Mouse (Mus musculus) heart, adult 2 months (tissue): Measurements from ENCODE around the gene Itga7. TPM values are rescaled to one million over a fixed set of nuclear protein-coding genes. Genes with fewer than 3 reads are reported as not detected.
A peak's percentile ranks its signal among the peaks of the same experiment; 100 is the strongest.

Source experiments
- DNase-seq, 2 experiments: peaks; one replicate each; pipeline ENCODE4 v3.0.0; 2021
- H3K27ac ChIP-seq: fragments of 200-600 bp; 2 replicates; pipeline ENCODE4 v1.8.1; 2022
- H3K27me3 ChIP-seq: fragments of 200-500 bp; 2 replicates; pipeline ENCODE4 v1.6.1; 2012; ENCODE audit warnings: mild to moderate bottlenecking, low read length, inconsistent platforms, mixed read lengths; ENCODE audit not compliant: control insufficient read depth, insufficient read depth
- H3K36me3 ChIP-seq: fragments of 200-500 bp; 2 replicates; pipeline ENCODE4 v1.6.1; 2012; ENCODE audit warnings: low read length, inconsistent platforms; ENCODE audit not compliant: control insufficient read depth, insufficient read depth
- H3K4me1 ChIP-seq: fragments of 200-500 bp; 2 replicates; pipeline ENCODE4 v1.6.1; 2011; ENCODE audit warnings: low read length; ENCODE audit not compliant: control insufficient read depth, insufficient read depth
- H3K4me3 ChIP-seq: fragments of 200-600 bp; 2 replicates; pipeline ENCODE4 v1.8.1; 2022
- H3K79me2 ChIP-seq: fragments of 200-500 bp; replicated peaks from 2 replicates; pipeline ENCODE4 v1.6.1; 2012; ENCODE audit warnings: mild to moderate bottlenecking, inconsistent platforms, low read length, moderate library complexity, mixed read lengths; ENCODE audit not compliant: control insufficient read depth, insufficient read depth
- H3K9ac ChIP-seq: fragments of 200-500 bp; 2 replicates; pipeline ENCODE4 v1.6.1; 2012; ENCODE audit warnings: low read depth, mild to moderate bottlenecking, control low read depth, inconsistent platforms, low read length, mixed read lengths
- CTCF ChIP-seq: fragments of 200-600 bp; IDR thresholded peaks from 2 replicates; pipeline ENCODE4 v1.8.1; 2022; ENCODE audit warnings: antibody characterized with exemption, mild to moderate bottlenecking, moderate library complexity
- EP300 ChIP-seq: fragments of 200-500 bp; IDR thresholded peaks from 2 replicates; pipeline ENCODE4 v1.6.1; 2011; ENCODE audit warnings: low read depth, low read length, control low read depth; ENCODE audit not compliant: insufficient read depth
- POLR2A ChIP-seq: fragments of 200-500 bp; IDR thresholded peaks from 2 replicates; pipeline ENCODE4 v1.6.1; 2011; ENCODE audit warnings: mild to moderate bottlenecking, low read depth, low read length, control low read depth; ENCODE audit not compliant: insufficient read depth
- WGBS: fragments of 180-500 bp; shearing (Covaris S2); methylation state at CpG from one replicate; pipeline ENCODE4 v1.1.7; 2018; 5-methylcytosine and 5-hydroxymethylcytosine counted together
- intact Hi-C: fragments of 180-260 bp; cut with DNase I; formaldehyde crosslinking; loops from one replicate; pipeline ENCODE4 v1.15.1; 2025
- polyA plus RNA-seq: library from polyadenylated mRNA; depleted of rRNA; stranded (reverse); fragments of >200 nt; gene quantifications from 2 replicates; pipeline ENCODE4 v1.2.3, GENCODE M21; 2012
- total RNA-seq, 2 experiments: library from RNA; stranded (reverse); gene quantifications; 2 replicates each; pipeline ENCODE4 v1.2.3; 2021

Itga7 gene
- total and polyA plus RNA-seq, 3 experiments = 140 to 155 (median 151) TPM

- Histone ChIP-seq H3K79me2 (no peaks in the 10 kb centered on the region), H3K36me3 (no peaks in the 10 kb centered on the region), H3K4me3 (peak overlapping the region; percentile 20; the same call in 1 of the 2 replicates), H3K27ac (no peak overlapping the region), H3K27me3 (no peaks in the 10 kb centered on the region), H3K4me1 (peaks cover 4% of the 10 kb centered on the region), H3K9ac (no peak overlapping the region)
- no peak for DNase-seq
- intact Hi-C loops = loop anchor here (10.0 kb wide), 1 partner anchor 267 kb away; the partner anchor contains the start of gene Rps26
- 7% methylated on average over 9 of the region's 9 CpGs for WGBS
- TF ChIP-seq EP300 (no peak), CTCF (no peak), POLR2A (no peak)
Measured at GRCm38 (mm10) chr10:128892246-128892645, 41.4 kb upstream of the Itga7 start.

GRCm38 (mm10) chr10:128895437-128895836 is 38.2 kb upstream of the Itga7 start:
- Histone ChIP-seq H3K4me3 (no peak overlapping the region), H3K4me1 (peaks cover 3% of the 10 kb centered on the region), H3K27me3 (no peaks in the 10 kb centered on the region), H3K27ac (no peak overlapping the region), H3K79me2 (no peaks in the 10 kb centered on the region), H3K36me3 (no peaks in the 10 kb centered on the region), H3K9ac (no peak overlapping the region)
- TF ChIP-seq POLR2A (no peak), EP300 (no peak), CTCF (peak; percentile 92)
- under 1% methylated on average over 9 of the region's 9 CpGs for WGBS
- DNase-seq = peak; percentile 53
- intact Hi-C loops = loop anchor here (1.0 to 10.0 kb wide), 3 partner anchors 50 to 271 kb away; partner anchors contain the start of gene Rps26

GRCm38 (mm10) chr10:128895952-128896693 is 37.5 kb upstream of the Itga7 start:
- intact Hi-C loops = loop anchor here (1.0 to 10.0 kb wide), 3 partner anchors 51 to 271 kb away; partner anchors contain the start of gene Rps26
- Histone ChIP-seq H3K36me3 (no peaks in the 10 kb centered on the region), H3K4me1 (no peaks in the 10 kb centered on the region; the same call in 1 of the 2 replicates), H3K4me3 (no peak overlapping the region), H3K9ac (no peak overlapping the region), H3K27me3 (no peaks in the 10 kb centered on the region), H3K79me2 (no peaks in the 10 kb centered on the region), H3K27ac (no peak overlapping the region)
- 16% methylated on average over 17 of the region's 17 CpGs for WGBS
- DNase-seq = no peak
- no peak for TF ChIP-seq CTCF
- TF ChIP-seq EP300 = no peak
- TF ChIP-seq POLR2A = no peak

- 50% methylated on average over 1 of the region's 1 CpGs for WGBS
- no peaks in the 10 kb centered on the region for H3K79me2 ChIP-seq
- no peak for TF ChIP-seq CTCF
- TF ChIP-seq POLR2A = no peak
- no peak for TF ChIP-seq EP300
- no peak overlapping the region for H3K9ac ChIP-seq
- no peak overlapping the region for H3K27ac ChIP-seq
- H3K27me3 ChIP-seq = no peaks in the 10 kb centered on the region
- H3K36me3 ChIP-seq = no peaks in the 10 kb centered on the region
- DNase-seq = no peak
- H3K4me1 ChIP-seq = no peaks in the 10 kb centered on the region; the same call in 1 of the 2 replicates
- no peak overlapping the region for H3K4me3 ChIP-seq
- intact Hi-C loops = loop anchor here (10.0 kb wide), 1 partner anchor 272 kb away; the partner anchor contains the start of gene Rps26
Measured at GRCm38 (mm10) chr10:128896807-128897206, 36.8 kb upstream of the Itga7 start.

- Histone ChIP-seq H3K4me3 (no peak overlapping the region), H3K27ac (no peak overlapping the region), H3K79me2 (no peaks in the 10 kb centered on the region), H3K36me3 (no peaks in the 10 kb centered on the region), H3K4me1 (no peaks in the 10 kb centered on the region; the same call in 1 of the 2 replicates), H3K27me3 (no peaks in the 10 kb centered on the region), H3K9ac (no peak overlapping the region)
- no peak for DNase-seq
- intact Hi-C loops = loop anchor here (10.0 kb wide), 1 partner anchor 273 kb away; the partner anchor contains the start of gene Rps26
- TF ChIP-seq EP300 = no peak
- TF ChIP-seq POLR2A = no peak
- no peak for TF ChIP-seq CTCF
- 28% methylated on average over 1 of the region's 1 CpGs for WGBS
Measured at GRCm38 (mm10) chr10:128897501-128897900, 36.1 kb upstream of the Itga7 start.
